Mouse (Mus musculus) heart, postnatal 0 days (tissue): ENCODE results near the gene Cmtm6.

Experiments
- CTCF ChIP-seq: IDR thresholded peaks from 2 replicates; pipeline ENCODE4 v1.5.1; 2016; ENCODE audit warnings: antibody characterized with exemption, control low read depth, low read depth
- EP300 ChIP-seq: IDR thresholded peaks from 2 replicates; pipeline ENCODE4 v1.6.1; 2016; ENCODE audit warnings: antibody characterized with exemption, low read depth

- TF ChIP-seq CTCF: no peak
- TF ChIP-seq EP300: no peak
Measured at GRCm38 (mm10) chr9:114775272-114775671, 44.4 kb downstream of the Cmtm6 start.
